Mouse (Mus musculus) left cerebral cortex, adult 11 months (tissue): ENCODE results near the gene AW209491.

Source experiments
- DNase-seq: peaks from one replicate; pipeline ENCODE4 v3.0.0; 2022; ENCODE audit warnings: low spot score

Gene AW209491

DNA sequence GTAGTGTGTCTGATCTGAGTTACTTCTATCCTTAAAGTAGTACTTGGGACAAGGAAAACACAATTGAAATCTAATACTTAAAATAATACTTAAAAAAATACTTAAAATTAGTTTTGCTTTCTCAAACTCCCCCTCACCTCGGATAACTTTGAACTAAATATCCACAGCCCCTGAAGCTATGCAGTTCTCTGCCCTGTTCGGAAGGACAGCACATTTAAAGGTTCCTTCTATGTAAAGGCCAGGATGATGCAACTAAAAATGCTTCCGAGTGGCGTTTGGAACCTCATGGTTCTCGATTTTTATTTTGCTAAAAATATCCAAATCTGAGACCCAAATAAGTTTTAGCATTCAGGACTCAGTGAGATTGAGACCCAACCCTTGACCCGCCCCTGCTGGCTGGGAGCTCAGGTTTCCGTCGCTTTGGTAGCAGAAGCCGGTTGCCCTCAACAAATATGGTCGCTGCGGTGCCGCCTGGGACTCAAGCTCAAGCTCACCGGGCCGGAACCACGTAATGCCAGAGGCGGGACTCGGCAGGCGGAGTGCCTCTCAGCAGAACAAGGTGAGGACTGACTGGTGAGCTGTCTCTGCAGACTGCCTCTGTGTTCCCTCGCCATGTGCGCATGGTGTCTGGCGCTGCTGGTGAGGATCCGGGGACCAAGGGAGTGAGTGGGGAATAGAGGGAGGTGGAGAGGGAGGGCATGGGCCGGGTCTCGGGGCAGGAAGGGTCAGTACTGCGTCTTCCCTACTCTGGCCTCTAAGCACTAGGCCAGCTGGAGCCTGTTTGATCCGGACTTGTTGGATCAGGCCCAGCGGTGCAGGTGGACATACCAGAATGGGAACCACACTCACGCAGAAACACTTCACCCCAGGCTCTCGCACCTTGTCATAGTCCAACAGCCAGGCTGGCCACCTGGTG, at the start of gene AW209491:
AW209491 (plus strand) TSS at position 429 of the 916 bp plus-strand sequence.
- peak; percentile 93 for DNase-seq

DNA sequence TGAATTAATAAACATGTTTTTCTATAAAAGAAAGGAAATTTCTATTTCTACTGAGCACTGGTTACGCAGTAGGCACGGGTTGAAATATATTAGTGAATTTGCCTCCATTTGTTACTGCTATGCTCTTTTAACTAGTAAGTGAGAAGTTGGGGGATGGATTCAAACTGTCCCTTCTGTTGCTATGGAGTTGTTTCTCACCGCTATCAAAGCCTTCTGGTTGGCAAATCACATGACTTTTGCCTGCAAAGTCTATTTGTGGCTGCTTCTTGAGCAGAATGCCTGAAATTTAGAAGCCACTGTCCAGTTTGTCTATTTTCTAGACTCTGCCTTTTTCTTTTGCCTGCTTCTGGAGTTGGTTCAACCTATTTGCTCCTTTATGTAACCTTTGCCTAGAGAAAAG, 49.6 kb upstream of the AW209491 start:
- no peak for DNase-seq

DNA sequence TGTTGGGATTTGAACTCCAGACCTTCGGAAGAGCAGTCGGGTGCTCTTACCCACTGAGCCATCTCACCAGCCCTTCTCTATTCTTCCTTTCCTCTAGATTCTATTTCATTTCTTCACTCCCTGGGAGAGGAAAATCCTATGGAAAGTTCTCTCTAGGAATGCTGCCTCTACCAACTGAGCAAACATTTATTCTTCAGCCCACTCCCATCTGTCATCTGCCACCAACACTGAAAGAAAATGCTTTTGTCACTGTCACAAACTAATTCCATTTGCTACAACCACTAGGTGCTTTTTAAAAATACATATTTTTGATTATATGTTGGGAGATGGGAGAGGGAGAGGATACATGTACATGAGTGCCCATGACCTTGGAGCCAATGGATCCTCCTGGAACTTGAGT, 27.2 kb upstream of the AW209491 start:
- DNase-seq: no peak

DNA sequence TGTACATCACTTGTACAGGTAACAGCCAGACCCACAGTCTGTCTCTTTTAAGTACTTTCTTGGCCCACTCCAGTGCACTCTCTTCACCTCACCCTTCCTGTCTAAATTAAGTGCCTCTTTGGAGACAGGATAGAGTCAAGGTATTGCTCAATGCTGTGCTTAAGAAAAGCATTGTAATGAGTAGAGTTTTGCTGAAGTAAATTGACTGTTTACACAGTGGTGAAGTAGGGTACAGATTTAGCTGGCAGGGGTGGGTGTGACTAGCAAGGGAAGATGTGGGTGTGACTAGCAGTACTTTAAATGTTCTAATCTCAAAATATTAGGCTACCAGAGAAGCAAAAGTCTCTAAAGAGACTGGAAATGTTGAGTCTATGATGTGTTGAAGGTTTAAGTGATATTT, 22.3 kb upstream of the AW209491 start:
- DNase-seq: no peak

DNA sequence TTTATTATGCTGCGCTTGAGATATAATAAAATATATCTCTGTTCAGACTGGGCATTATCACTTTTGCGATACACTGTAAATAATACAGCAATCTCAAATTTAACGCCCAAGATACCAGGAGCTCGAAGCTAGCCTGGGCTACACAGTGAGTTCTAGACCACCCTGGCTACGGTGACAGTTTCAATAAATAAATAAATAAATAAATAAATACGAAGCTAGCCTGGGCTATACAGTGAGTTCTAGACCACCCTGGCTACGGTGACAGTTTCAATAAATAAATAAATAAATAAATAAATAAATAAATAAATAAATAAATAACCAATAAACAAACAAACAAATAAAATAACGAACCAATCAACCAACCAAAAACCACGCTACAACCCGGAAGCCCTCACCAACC, 17.5 kb upstream of the AW209491 start:
- no peak for DNase-seq

GRCm38 (mm10) chr13:14612926-14613529, 16.9 kb upstream of the AW209491 start, which contains the start of the genes Mrpl32 and Psma2:
TSS of gene Mrpl32 (minus strand) at chr13:14613165.
TSS of gene Psma2 (plus strand) at chr13:14613240.
- DNase-seq: peak; percentile 97

DNA sequence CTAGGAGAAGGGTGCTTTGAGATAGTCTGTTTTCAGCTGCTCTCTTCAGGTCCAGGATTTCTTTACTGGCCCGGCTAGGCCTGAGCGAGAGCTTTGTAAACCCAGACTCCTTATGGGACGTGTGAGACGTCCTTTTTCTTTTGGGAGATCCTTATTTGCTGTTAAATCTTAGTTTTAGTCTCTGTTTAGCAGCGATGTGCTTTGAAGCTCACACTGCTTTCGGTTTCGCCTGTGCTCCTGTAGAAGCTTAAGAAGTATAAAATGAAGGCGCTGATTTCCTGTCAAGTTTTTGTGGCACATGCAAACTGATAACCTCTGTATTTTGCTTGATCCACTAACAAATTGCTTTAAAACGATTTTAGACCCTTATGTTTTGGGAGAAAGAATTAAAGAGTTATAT, 16.4 kb upstream of the AW209491 start:
- DNase-seq: no peak

DNA sequence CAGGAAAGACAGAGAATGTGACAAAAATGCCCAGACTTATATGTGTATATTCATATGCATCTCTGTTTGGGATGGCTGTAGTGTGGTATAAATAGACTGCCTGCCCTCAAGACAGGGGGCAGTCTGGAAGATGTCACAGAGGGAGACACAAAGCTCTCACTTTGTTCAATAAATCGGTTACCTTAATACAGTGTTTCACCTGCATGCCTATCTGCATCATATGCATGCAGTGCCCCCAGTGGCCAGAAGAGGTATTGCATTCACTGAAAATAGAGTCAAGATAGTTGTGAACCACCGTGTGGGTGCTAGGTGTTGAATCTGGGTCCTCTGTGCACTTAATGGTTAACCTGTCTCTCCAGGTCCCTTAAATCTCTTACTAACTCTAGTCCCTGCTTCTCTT, 11.2 kb upstream of the AW209491 start:
- DNase-seq: peak; percentile 57

GRCm38 (mm10) chr13:14639998-14640397, 10.0 kb downstream of the AW209491 start:
- DNase-seq: no peak

- no peak for DNase-seq
Observed at GRCm38 (mm10) chr13:14649301-14649700, 19.3 kb downstream of the AW209491 start.

DNA sequence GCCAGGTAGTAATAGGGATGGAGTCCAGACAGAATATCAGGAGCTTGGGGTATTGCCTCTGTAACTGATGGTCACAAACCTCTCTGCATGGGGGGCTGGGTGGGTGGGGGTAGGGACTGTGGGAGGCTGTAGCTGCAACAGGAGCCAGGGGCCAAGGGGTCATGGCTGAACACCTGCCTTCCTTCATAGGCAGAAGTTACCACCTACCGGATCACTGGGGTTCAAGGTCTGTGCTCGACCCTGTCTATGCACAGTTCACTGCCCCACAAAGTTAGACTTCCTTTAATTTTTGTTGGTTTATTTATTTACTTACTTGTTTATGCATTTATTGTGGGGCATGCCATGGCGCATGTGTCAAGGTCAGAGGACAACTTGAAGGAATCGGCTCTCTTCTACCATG, 37.2 kb downstream of the AW209491 start:
- DNase-seq: no peak

GRCm38 (mm10) chr13:14670342-14670741, 40.4 kb downstream of the AW209491 start:
- peak; percentile 23 for DNase-seq
